Mouse (Mus musculus) effector memory CD4-positive, alpha-beta T cell, adult 7 months (primary cell): ENCODE measurements around the gene Wdr81. TPM values are rescaled to one million over a fixed set of nuclear protein-coding genes. Genes with fewer than 3 reads are reported as not detected.

ENCODE experiments used
- polyA plus RNA-seq: library from polyadenylated mRNA; unstranded; fragments of 100-300 nt; shearing (Covaris generic); gene quantifications from one replicate; pipeline ENCODE4 v1.2.1, GENCODE M21; 2017

Gene Wdr81
- polyA plus RNA-seq: 6.6 TPM

GRCm38 (mm10) chr11:75453991-75454930 is at the start of gene Wdr81:
Gene Wdr81, minus strand, starts transcription at chr11:75454717.

GRCm38 (mm10) chr11:75486601-75487285 is 32.2 kb upstream of the Wdr81 start, which contains the start of gene Prpf8:
Gene Prpf8, plus strand, starts transcription at chr11:75486816.

GRCm38 (mm10) chr11:75460844-75461742 is 6.6 kb upstream of the Wdr81 start, which contains the start of gene Tlcd2:
Gene Tlcd2, plus strand, starts transcription at chr11:75461715.

GRCm38 (mm10) chr11:75439363-75439762 is 15.2 kb downstream of the Wdr81 start, which contains the start of gene Serpinf2:
Gene Serpinf2, minus strand, starts transcription at chr11:75439591.

GRCm38 (mm10) chr11:75422013-75422792 is 32.3 kb downstream of the Wdr81 start, which contains the start of gene Serpinf1:
Gene Serpinf1, minus strand, starts transcription at chr11:75422701.

Other genes starting within 250 kb of the Wdr81 start
- gene Rpa1, start 106.4 kb downstream of the Wdr81 start, polyA plus RNA-seq: 99.0 TPM
- gene Smyd4, start 106.3 kb downstream of the Wdr81 start, polyA plus RNA-seq: 19.8 TPM
- 1.3 TPM for gene Serpinf1, start 32.0 kb downstream of the Wdr81 start, polyA plus RNA-seq
- gene Serpinf2, start 15.1 kb downstream of the Wdr81 start, polyA plus RNA-seq: 0.29 TPM
- 2.4 TPM for gene Tlcd2, start 7.0 kb upstream of the Wdr81 start, polyA plus RNA-seq
- 50.3 TPM for gene Prpf8, start 32.1 kb upstream of the Wdr81 start, polyA plus RNA-seq
- gene Rilp, start 55.4 kb upstream of the Wdr81 start, polyA plus RNA-seq: not detected
- gene Scarf1, start 58.8 kb upstream of the Wdr81 start, polyA plus RNA-seq: 1.2 TPM
- 9.9 TPM for gene Slc43a2, start 77.0 kb upstream of the Wdr81 start, polyA plus RNA-seq
- gene Pitpna, start 133.4 kb upstream of the Wdr81 start, polyA plus RNA-seq: 314 TPM
- gene Inpp5k, start 176.3 kb upstream of the Wdr81 start, polyA plus RNA-seq: 87.0 TPM
- gene Myo1c, start 195.8 kb upstream of the Wdr81 start, polyA plus RNA-seq: 17.9 TPM
- gene Crk, start 224.5 kb upstream of the Wdr81 start, polyA plus RNA-seq: 93.1 TPM